Mouse (Mus musculus) lung, adult 2 months (tissue): ENCODE measurements around the gene Hspbp1. TPM values are rescaled to one million over a fixed set of nuclear protein-coding genes. Genes with fewer than 3 reads are reported as not detected.
A peak's percentile ranks its signal among the peaks of the same experiment; 100 is the strongest.

Experiments
- DNase-seq: peaks from one replicate; pipeline ENCODE4 v3.0.0; 2022
- H3K4me1 ChIP-seq: fragments of 200-500 bp; 2 replicates; pipeline ENCODE4 v1.6.1; 2011; ENCODE audit warnings: low read length; ENCODE audit not compliant: control insufficient read depth, insufficient read depth
- H3K4me3 ChIP-seq: fragments of 200-500 bp; replicated peaks from 2 replicates; pipeline ENCODE3; 2011; ENCODE audit warnings: low read depth, mild to moderate bottlenecking, control low read depth, low read length; ENCODE audit errors: extremely low read depth
- CTCF ChIP-seq: fragments of 200-500 bp; IDR thresholded peaks from 2 replicates; pipeline ENCODE4 v1.5.1; 2011; ENCODE audit warnings: mild to moderate bottlenecking, low read length, control low read depth; ENCODE audit not compliant: insufficient read depth
- POLR2A ChIP-seq: fragments of 200-500 bp; IDR thresholded peaks from 2 replicates; pipeline ENCODE4 v1.6.1; 2011; ENCODE audit warnings: low read depth, mild to moderate bottlenecking, control low read depth, low read length, borderline replicate concordance; ENCODE audit errors: extremely low read depth
- WGBS: fragments of 180-500 bp; shearing (Covaris S2); methylation state at CpG from one replicate; pipeline ENCODE4 v1.1.7; 2018; 5-methylcytosine and 5-hydroxymethylcytosine counted together
- polyA plus RNA-seq: library from polyadenylated mRNA; depleted of rRNA; stranded (reverse); fragments of >200 nt; gene quantifications from 2 replicates; pipeline ENCODE4 v1.2.3, GENCODE M21; 2012; rRNA removed

Hspbp1 gene
- 38.8 and 39.6 TPM in 2 replicates for polyA plus RNA-seq

- Histone ChIP-seq H3K4me3 (peak within 1 kb of the TSS; percentile 73), H3K4me1 (no peaks in the 10 kb centered on the region)
- no peak for TF ChIP-seq CTCF
- TF ChIP-seq POLR2A = peak; percentile 48; the same call in 1 of the 2 replicates
- under 1% methylated on average over 32 of the region's 32 CpGs for WGBS
- peak; percentile 95 for DNase-seq
Observed at GRCm38 (mm10) chr7:4684632-4685417, at the start of gene Hspbp1. TSS of gene Hspbp1 (minus strand) at chr7:4685068.

- H3K4me3 ChIP-seq = no peak overlapping the region
- no peak for DNase-seq
Observed at GRCm38 (mm10) chr7:4732968-4733392, 48.1 kb upstream of the Hspbp1 start.

GRCm38 (mm10) chr7:4731090-4731489 is 46.2 kb upstream of the Hspbp1 start:
- no peak for DNase-seq
- no peak for TF ChIP-seq CTCF
- no peak for TF ChIP-seq POLR2A
- no peak overlapping the region for H3K4me3 ChIP-seq
- 77% methylated on average over 5 of the region's 5 CpGs for WGBS
- H3K4me1 ChIP-seq = no peaks in the 10 kb centered on the region

More at GRCm38 (mm10) chr7:4732968-4733392, 48.1 kb upstream of the Hspbp1 start:
- TF ChIP-seq POLR2A = no peak
- TF ChIP-seq CTCF = no peak
- H3K4me1 ChIP-seq = no peaks in the 10 kb centered on the region
- WGBS = 51% methylated on average over 6 of the region's 6 CpGs

GRCm38 (mm10) chr7:4725169-4725568 is 40.3 kb upstream of the Hspbp1 start, which contains the start of gene Tmem150b:
TSS of gene Tmem150b (minus strand) at chr7:4725249.
- DNase-seq = no peak
- H3K4me3 ChIP-seq = no peak within 1 kb of the TSS
- 42% methylated on average over 7 of the region's 7 CpGs for WGBS
- TF ChIP-seq CTCF (no peak), POLR2A (no peak)
- no peaks in the 10 kb centered on the region for H3K4me1 ChIP-seq

GRCm38 (mm10) chr7:4724359-4724758 is 39.5 kb upstream of the Hspbp1 start:
- WGBS = 9% methylated on average over 3 of the region's 3 CpGs
- Histone ChIP-seq H3K4me1 (no peaks in the 10 kb centered on the region), H3K4me3 (no peak overlapping the region)
- DNase-seq = no peak
- TF ChIP-seq POLR2A = no peak
- no peak for TF ChIP-seq CTCF

GRCm38 (mm10) chr7:4723508-4723907 is 38.6 kb upstream of the Hspbp1 start:
- peak overlapping the region; percentile 60 for H3K4me3 ChIP-seq
- DNase-seq = peak; percentile 34
- H3K4me1 ChIP-seq = no peaks in the 10 kb centered on the region
- WGBS = 33% methylated on average over 12 of the region's 12 CpGs
- no peak for TF ChIP-seq POLR2A
- no peak for TF ChIP-seq CTCF

- no peak for DNase-seq
- WGBS = 77% methylated on average over 3 of the region's 3 CpGs
- no peaks in the 10 kb centered on the region for H3K4me1 ChIP-seq
- no peak for TF ChIP-seq CTCF
- no peak for TF ChIP-seq POLR2A
- H3K4me3 ChIP-seq = no peak overlapping the region
Observed at GRCm38 (mm10) chr7:4719276-4719675, 34.4 kb upstream of the Hspbp1 start.

- Histone ChIP-seq H3K4me3 (no peak overlapping the region), H3K4me1 (no peaks in the 10 kb centered on the region)
- no peak for TF ChIP-seq POLR2A
- 62% methylated on average over 6 of the region's 6 CpGs for WGBS
- DNase-seq = no peak
Observed at GRCm38 (mm10) chr7:4716955-4717354, 32.1 kb upstream of the Hspbp1 start.

- WGBS = 61% methylated on average over 3 of the region's 3 CpGs
Observed at GRCm38 (mm10) chr7:4712594-4712993, 27.7 kb upstream of the Hspbp1 start.

GRCm38 (mm10) chr7:4705098-4705497 is 20.2 kb upstream of the Hspbp1 start:
- Histone ChIP-seq H3K4me3 (no peak overlapping the region), H3K4me1 (no peaks in the 10 kb centered on the region)
- peak; percentile 41 for DNase-seq
- WGBS = 50% methylated on average over 18 of the region's 18 CpGs
- no peak for TF ChIP-seq POLR2A
- TF ChIP-seq CTCF = 0 out of 2 replicates have a peak, but pooled peaks have one; percentile 16

More at GRCm38 (mm10) chr7:4712594-4712993, 27.7 kb upstream of the Hspbp1 start:
- Histone ChIP-seq H3K4me3 (no peak overlapping the region), H3K4me1 (no peaks in the 10 kb centered on the region)
- DNase-seq = no peak
- TF ChIP-seq CTCF (no peak), POLR2A (no peak)
